Mouse (Mus musculus) CH12.LX (cell line): ENCODE measurements around the gene Akr1b8.

Experiments used
- CHD2 ChIP-seq: IDR thresholded peaks from 2 replicates; pipeline ENCODE4 v1.6.1; 2011; ENCODE audit warnings: low read length, improper control_type of control experiment
- CTCF ChIP-seq, 2 experiments: IDR thresholded peaks in 1 of 2; conservative IDR thresholded peaks in 1 of 2; 2 replicates each; pipeline ENCODE4 v1.5.1; 2011 to 2012; ENCODE audit warnings: low read depth in 2 of 2, low read length in 2 of 2, improper control_type of control experiment in 1 of 2, inconsistent platforms in 1 of 2, mild to moderate bottlenecking in 1 of 2, moderate library complexity in 1 of 2
- E2F4 ChIP-seq: IDR thresholded peaks from 2 replicates; pipeline ENCODE4 v1.6.1; 2011; ENCODE audit warnings: low read depth, low read length, improper control_type of control experiment; ENCODE audit not compliant: insufficient replicate concordance
- EP300 ChIP-seq: IDR thresholded peaks from 2 replicates; pipeline ENCODE4 v1.6.1; 2011; ENCODE audit warnings: low read length, improper control_type of control experiment
- HCFC1 ChIP-seq: IDR thresholded peaks from 2 replicates; pipeline ENCODE4 v1.6.1; 2012; ENCODE audit warnings: low read depth, mild to moderate bottlenecking, inconsistent platforms, low read length, improper control_type of control experiment
- MAFK ChIP-seq: IDR thresholded peaks from 2 replicates; pipeline ENCODE4 v1.6.1; 2011; ENCODE audit warnings: low read length, improper control_type of control experiment; ENCODE audit not compliant: insufficient replicate concordance
- MAX ChIP-seq: IDR thresholded peaks from 2 replicates; pipeline ENCODE4 v1.6.1; 2011; ENCODE audit warnings: low read length, improper control_type of control experiment
- MYC ChIP-seq: IDR thresholded peaks from 2 replicates; pipeline ENCODE4 v1.6.1; 2011; ENCODE audit warnings: low read depth, mild to moderate bottlenecking, improper control_type of control experiment, low read length
- NELFE ChIP-seq: IDR thresholded peaks from 2 replicates; pipeline ENCODE4 v1.6.1; 2011; ENCODE audit warnings: low read depth, low read length, improper control_type of control experiment
- POLR2A ChIP-seq: IDR thresholded peaks from 2 replicates; pipeline ENCODE4 v1.6.1; 2011; ENCODE audit warnings: low read depth, mild to moderate bottlenecking, improper control_type of control experiment, low read length
- SMC3 ChIP-seq: IDR thresholded peaks from 2 replicates; pipeline ENCODE4 v1.6.1; 2011; ENCODE audit warnings: low read depth, low read length, improper control_type of control experiment
- TCF12 ChIP-seq: IDR thresholded peaks from 2 replicates; pipeline ENCODE4 v1.6.1; 2014; ENCODE audit warnings: low read depth, mild to moderate bottlenecking, inconsistent platforms, low read length, improper control_type of control experiment
- USF1 ChIP-seq: IDR thresholded peaks from 2 replicates; pipeline ENCODE4 v1.6.1; 2014; ENCODE audit warnings: low read depth, mild to moderate bottlenecking, inconsistent platforms, low read length, improper control_type of control experiment
- ZKSCAN1 ChIP-seq: IDR thresholded peaks from 2 replicates; pipeline ENCODE4 v1.6.1; 2012; ENCODE audit warnings: low read depth, inconsistent platforms, low read length, improper control_type of control experiment, borderline replicate concordance

- TF ChIP-seq ZKSCAN1 (no peak), MAFK (no peak), SMC3 (no peak), E2F4 (no peak), CHD2 (no peak), CTCF (conservative IDR thresholded peaks at IDR 0.05 in 1 of 2, IDR thresholded peaks at IDR 0.05 in 1 of 2; ENCODE audit: low read depth in 2 of 2, low read length in 2 of 2) (no peak), EP300 (no peak), MAX (no peak), TCF12 (no peak), USF1 (no peak), NELFE (no peak), MYC (peak; percentile 29; the same call in 1 of the 2 replicates), HCFC1 (no peak), POLR2A (no peak)
Observed at GRCm38 (mm10) chr6:34384701-34385370, 30.9 kb downstream of the Akr1b8 start.
